Mouse (Mus musculus) neutrophil, adult 5-6 weeks (primary cell): ENCODE results near the gene Castor1. TPM values are rescaled to one million over a fixed set of nuclear protein-coding genes. Genes with fewer than 3 reads are reported as not detected.
"Not testable (repeated sequence)": the region's sequence is repeated elsewhere in the genome, so short reads cannot be mapped to it uniquely, and the experiment has no call there.

Experiments used
- ATAC-seq: fragments of 151-379, 151-347 bp; 2 replicates; pipeline ENCODE4 v1.8.0; 2017; ENCODE audit warnings: mild to moderate bottlenecking, moderate TSS enrichment; ENCODE audit not compliant: insufficient number of reproducible peaks, poor library complexity, low FRiP score, severe bottlenecking; ENCODE audit errors: extremely low read depth
- total RNA-seq: library from RNA; stranded (forward); fragments of 200-1000 nt; gene quantifications from 2 replicates; pipeline ENCODE4 v1.2.3, GENCODE M21; 2017

Gene Castor1
- total RNA-seq = 1.7 and 2.2 TPM in 2 replicates

- ATAC-seq = peak; percentile 84
These were observed at the start of gene Castor1 for GRCm38 (mm10) chr11:4217914-4218629. Gene Castor1 (plus strand): TSS chr11:4218225.

- ATAC-seq = no peak
These were observed 43.4 kb upstream of the Castor1 start for GRCm38 (mm10) chr11:4174586-4174985.

- ATAC-seq = no peak
These were observed 40.3 kb upstream of the Castor1 start for GRCm38 (mm10) chr11:4177716-4178115.

- ATAC-seq = no peak
These were observed 36.0 kb upstream of the Castor1 start for GRCm38 (mm10) chr11:4182061-4182460.

GRCm38 (mm10) chr11:4183511-4183910, 34.5 kb upstream of the Castor1 start:
- no peak for ATAC-seq

- ATAC-seq = no peak
These were observed 33.6 kb upstream of the Castor1 start for GRCm38 (mm10) chr11:4184251-4184952.

GRCm38 (mm10) chr11:4185480-4185879, 32.5 kb upstream of the Castor1 start:
- not testable (repeated sequence) for ATAC-seq

- ATAC-seq = peak; percentile 99
These were observed 31.3 kb upstream of the Castor1 start, which contains the start of gene Tbc1d10a for GRCm38 (mm10) chr11:4186486-4187317. Gene Tbc1d10a (plus strand): TSS chr11:4186789.

- ATAC-seq = no peak
These were observed 30.7 kb upstream of the Castor1 start for GRCm38 (mm10) chr11:4187318-4187700.

GRCm38 (mm10) chr11:4189182-4189581, 28.8 kb upstream of the Castor1 start:
- ATAC-seq = no peak

GRCm38 (mm10) chr11:4190677-4191076, 27.3 kb upstream of the Castor1 start:
- ATAC-seq = no peak

GRCm38 (mm10) chr11:4192757-4193156, 25.3 kb upstream of the Castor1 start:
- no peak for ATAC-seq

GRCm38 (mm10) chr11:4193420-4193819, 24.6 kb upstream of the Castor1 start:
- no peak for ATAC-seq

- ATAC-seq = peak; percentile 89
These were observed 22.4 kb upstream of the Castor1 start for GRCm38 (mm10) chr11:4195597-4196031.

- no peak for ATAC-seq
These were observed 21.4 kb upstream of the Castor1 start for GRCm38 (mm10) chr11:4196636-4197035.

- ATAC-seq = no peak
These were observed 20.3 kb upstream of the Castor1 start for GRCm38 (mm10) chr11:4197691-4198090.

GRCm38 (mm10) chr11:4201981-4202700, 15.9 kb upstream of the Castor1 start:
- ATAC-seq = no peak

GRCm38 (mm10) chr11:4202995-4203704, 14.9 kb upstream of the Castor1 start:
- no peak for ATAC-seq
